Mouse (Mus musculus) hindbrain, embryonic 14.5 days (tissue): ENCODE results near the gene Slit1. TPM values are rescaled to one million over a fixed set of nuclear protein-coding genes. Genes with fewer than 3 reads are reported as not detected.

ENCODE experiments used
- ATAC-seq: fragments of 200-750 bp; cut with Nextera tagmentation; 2 replicates; pipeline ENCODE4 v1.8.0; 2017; ENCODE audit warnings: moderate number of reproducible peaks, mild to moderate bottlenecking, moderate TSS enrichment, moderate library complexity; ENCODE audit not compliant: low FRiP score
- DNase-seq: peaks from one replicate; pipeline ENCODE4 v3.0.0-alpha.2; 2015; ENCODE audit warnings: low spot score
- H3K27ac ChIP-seq: fragments of 300-500 bp; sonication (generic); 2 replicates; pipeline ENCODE4 v1.5.1; 2014; ENCODE audit warnings: mild to moderate bottlenecking, moderate library complexity
- H3K27me3 ChIP-seq: fragments of 300-500 bp; sonication (generic); 2 replicates; pipeline ENCODE4 v1.6.1; 2014; ENCODE audit warnings: mild to moderate bottlenecking, low read length, mixed read lengths; ENCODE audit not compliant: control insufficient read depth, insufficient read depth
- H3K36me3 ChIP-seq: fragments of 300-500 bp; sonication (generic); replicated peaks from 2 replicates; pipeline ENCODE4 v1.6.1; 2014; ENCODE audit not compliant: control insufficient read depth, insufficient read depth
- H3K4me1 ChIP-seq: fragments of 300-500 bp; sonication (generic); replicated peaks from 2 replicates; pipeline ENCODE4 v1.6.1; 2014; ENCODE audit warnings: antibody characterized with exemption, low read length, mixed read lengths; ENCODE audit not compliant: control insufficient read depth, insufficient read depth
- H3K4me2 ChIP-seq: fragments of 300-500 bp; sonication (generic); replicated peaks from 2 replicates; pipeline ENCODE4 v1.6.1; 2014; ENCODE audit warnings: mild to moderate bottlenecking, moderate library complexity
- H3K4me3 ChIP-seq: fragments of 300-500 bp; sonication (generic); replicated peaks from 2 replicates; pipeline ENCODE4 v1.5.1; 2014; ENCODE audit warnings: mild to moderate bottlenecking, low read length
- H3K9ac ChIP-seq: fragments of 300-500 bp; sonication (generic); 2 replicates; pipeline ENCODE4 v1.6.1; 2014
- H3K9me3 ChIP-seq: fragments of 300-500 bp; sonication (generic); 2 replicates; pipeline ENCODE4 v1.6.1; 2016; ENCODE audit warnings: low read length; ENCODE audit not compliant: control insufficient read depth
- WGBS: fragments of 180-500 bp; shearing (Covaris S2); extraction: QIAGEN DNeasy Blood & Tissue Kit; methylation state at CpG from one replicate; pipeline ENCODE4 v1.1.7; 2014; 5-methylcytosine and 5-hydroxymethylcytosine counted together
- polyA plus RNA-seq: library from polyadenylated mRNA; unstranded; fragments of >200 nt; fragmentation: Nextera tagmentation; extraction: Ambion mirVana; gene quantifications from 2 replicates; pipeline ENCODE4 v1.2.1, GENCODE M21; 2014

Slit1 gene
- polyA plus RNA-seq, 1 experiment from 2014 or later: 36.4 TPM

- ATAC-seq (peak; percentile 77), DNase-seq (peak; percentile 76)
- H3K4me3 ChIP-seq: peak overlapping the region; percentile 14
- H3K9ac ChIP-seq: peak overlapping the region; percentile 44; the same call in 1 of the 2 replicates
- peak overlapping the region; percentile 73 for H3K27ac ChIP-seq
- H3K27me3 ChIP-seq: 0 out of 2 replicates have a peak, but pooled peaks cover 3% of the 10 kb centered on the region
- no peaks in the 10 kb centered on the region for H3K9me3 ChIP-seq
- WGBS: 2% methylated on average over 18 of the region's 18 CpGs
- no peaks in the 10 kb centered on the region for H3K36me3 ChIP-seq
- H3K4me2 ChIP-seq: peak overlapping the region; percentile 74
- peaks cover 59% of the 10 kb centered on the region for H3K4me1 ChIP-seq
Measured at GRCm38 (mm10) chr19:41737657-41738428, 5.6 kb downstream of the Slit1 start.

- peak overlapping the region; percentile 20; the same call in 1 of the 2 replicates for H3K27ac ChIP-seq
- peaks cover 39% of the 10 kb centered on the region for H3K4me1 ChIP-seq
- no peak overlapping the region for H3K4me3 ChIP-seq
- no peaks in the 10 kb centered on the region for H3K36me3 ChIP-seq
- ATAC-seq: no peak
- DNase-seq: no peak
- H3K9ac ChIP-seq: no peak overlapping the region
- peaks cover 12% of the 10 kb centered on the region; the same call in 1 of the 2 replicates for H3K9me3 ChIP-seq
- no peak overlapping the region for H3K4me2 ChIP-seq
- 11% methylated on average over 10 of the region's 10 CpGs for WGBS
- H3K27me3 ChIP-seq: 0 out of 2 replicates have a peak, but pooled peaks cover 2% of the 10 kb centered on the region
Measured at GRCm38 (mm10) chr19:41734685-41735084, 8.8 kb downstream of the Slit1 start.

GRCm38 (mm10) chr19:41725491-41725890 lies 18.0 kb downstream of the Slit1 start:
- 49% methylated on average over 2 of the region's 2 CpGs for WGBS
- no peak for ATAC-seq
- H3K9me3 ChIP-seq: no peaks in the 10 kb centered on the region
- H3K36me3 ChIP-seq: no peaks in the 10 kb centered on the region; the same call in 1 of the 2 replicates
- peaks cover 9% of the 10 kb centered on the region for H3K4me1 ChIP-seq
- no peak overlapping the region for H3K4me2 ChIP-seq
- no peak overlapping the region for H3K4me3 ChIP-seq
- no peak for DNase-seq
- no peak overlapping the region for H3K9ac ChIP-seq
- H3K27ac ChIP-seq: peak overlapping the region; percentile 62
- H3K27me3 ChIP-seq: no peaks in the 10 kb centered on the region

- DNase-seq (no peak), ATAC-seq (peak; percentile 61)
- no peak overlapping the region for H3K4me3 ChIP-seq
- no peaks in the 10 kb centered on the region for H3K27me3 ChIP-seq
- H3K9me3 ChIP-seq: no peaks in the 10 kb centered on the region
- H3K27ac ChIP-seq: peak overlapping the region; percentile 62
- peaks cover 9% of the 10 kb centered on the region for H3K4me1 ChIP-seq
- H3K36me3 ChIP-seq: no peaks in the 10 kb centered on the region; the same call in 1 of the 2 replicates
- 25% methylated on average over 9 of the region's 9 CpGs for WGBS
- no peak overlapping the region for H3K9ac ChIP-seq
- H3K4me2 ChIP-seq: no peak overlapping the region
Measured at GRCm38 (mm10) chr19:41724831-41725470, 18.5 kb downstream of the Slit1 start.

- DNase-seq (no peak), ATAC-seq (no peak)
- Histone ChIP-seq H3K36me3 (no peaks in the 10 kb centered on the region; the same call in 1 of the 2 replicates), H3K27me3 (no peaks in the 10 kb centered on the region), H3K4me1 (peaks cover 9% of the 10 kb centered on the region), H3K4me3 (no peak overlapping the region), H3K9ac (no peak overlapping the region), H3K27ac (0 out of 2 replicates have a peak overlapping the region, but pooled peaks have one; percentile 62), H3K4me2 (no peak overlapping the region), H3K9me3 (no peaks in the 10 kb centered on the region)
- WGBS: 42% methylated on average over 2 of the region's 2 CpGs
Measured at GRCm38 (mm10) chr19:41723337-41723736, 20.1 kb downstream of the Slit1 start.

GRCm38 (mm10) chr19:41719436-41719835 lies 24.0 kb downstream of the Slit1 start:
- no peaks in the 10 kb centered on the region for H3K36me3 ChIP-seq
- H3K27ac ChIP-seq: no peak overlapping the region
- peaks cover 19% of the 10 kb centered on the region for H3K4me1 ChIP-seq
- ATAC-seq (no peak), DNase-seq (no peak)
- H3K4me3 ChIP-seq: no peak overlapping the region
- no peak overlapping the region for H3K4me2 ChIP-seq
- no peak overlapping the region for H3K9ac ChIP-seq
- WGBS: 67% methylated on average over 8 of the region's 8 CpGs
- no peaks in the 10 kb centered on the region for H3K27me3 ChIP-seq
- no peaks in the 10 kb centered on the region for H3K9me3 ChIP-seq

GRCm38 (mm10) chr19:41716233-41717218 lies 26.9 kb downstream of the Slit1 start:
- WGBS: 20% methylated on average over 19 of the region's 19 CpGs
- no peak overlapping the region for H3K4me2 ChIP-seq
- DNase-seq: no peak
- no peak overlapping the region for H3K9ac ChIP-seq
- no peaks in the 10 kb centered on the region for H3K9me3 ChIP-seq
- H3K4me1 ChIP-seq: peaks cover 19% of the 10 kb centered on the region
- H3K27ac ChIP-seq: no peak overlapping the region; the same call in 1 of the 2 replicates
- ATAC-seq: no peak
- no peaks in the 10 kb centered on the region for H3K36me3 ChIP-seq
- no peak overlapping the region for H3K4me3 ChIP-seq
- 0 out of 2 replicates have a peak, but pooled peaks cover 2% of the 10 kb centered on the region for H3K27me3 ChIP-seq

- Histone ChIP-seq H3K27me3 (0 out of 2 replicates have a peak, but pooled peaks cover 4% of the 10 kb centered on the region), H3K4me3 (no peak overlapping the region), H3K4me2 (no peak overlapping the region), H3K9ac (no peak overlapping the region), H3K4me1 (peaks cover 19% of the 10 kb centered on the region), H3K36me3 (no peaks in the 10 kb centered on the region), H3K27ac (no peak overlapping the region), H3K9me3 (no peaks in the 10 kb centered on the region)
- DNase-seq: no peak
- WGBS: 43% methylated on average over 9 of the region's 9 CpGs
- ATAC-seq: no peak
Measured at GRCm38 (mm10) chr19:41714431-41714917, 29.0 kb downstream of the Slit1 start.
